Mouse (Mus musculus) hindbrain, postnatal 0 days (tissue): ENCODE results near the gene Dok1. TPM values are rescaled to one million over a fixed set of nuclear protein-coding genes. Genes with fewer than 3 reads are reported as not detected.

Experiments
- ATAC-seq: fragments of 200-750 bp; cut with Nextera tagmentation; 2 replicates; pipeline ENCODE4 v1.8.0; 2017; ENCODE audit warnings: mild to moderate bottlenecking, moderate TSS enrichment, moderate library complexity
- DNase-seq: peaks from one replicate; pipeline ENCODE4 v3.0.0-alpha.2; 2015; ENCODE audit warnings: low spot score
- H3K27ac ChIP-seq: fragments of 300-500 bp; sonication (generic); 2 replicates; pipeline ENCODE4 v1.5.1; 2014; ENCODE audit warnings: mild to moderate bottlenecking
- H3K27me3 ChIP-seq: fragments of 300-500 bp; sonication (generic); 2 replicates; pipeline ENCODE4 v1.6.1; 2014; ENCODE audit warnings: low read length, mixed read lengths; ENCODE audit not compliant: insufficient read depth
- H3K36me3 ChIP-seq: fragments of 300-500 bp; sonication (generic); 2 replicates; pipeline ENCODE4 v1.6.1; 2014; ENCODE audit warnings: low read length, mixed read lengths; ENCODE audit not compliant: insufficient read depth
- H3K4me1 ChIP-seq: fragments of 300-500 bp; sonication (generic); 2 replicates; pipeline ENCODE4 v1.6.1; 2014; ENCODE audit warnings: antibody characterized with exemption, low read length, mixed read lengths; ENCODE audit not compliant: insufficient read depth
- H3K4me2 ChIP-seq: fragments of 300-500 bp; sonication (generic); 2 replicates; pipeline ENCODE4 v1.6.1; 2014; ENCODE audit warnings: low read depth, mild to moderate bottlenecking, low read length, moderate library complexity, mixed read lengths
- H3K4me3 ChIP-seq: fragments of 300-500 bp; sonication (generic); 2 replicates; pipeline ENCODE4 v1.5.1; 2014; ENCODE audit warnings: low read length
- H3K9ac ChIP-seq: fragments of 300-500 bp; sonication (generic); replicated peaks from 2 replicates; pipeline ENCODE4 v1.6.1; 2014; ENCODE audit warnings: mild to moderate bottlenecking, low read length, moderate library complexity, mixed read lengths
- H3K9me3 ChIP-seq: fragments of 300-500 bp; sonication (generic); 2 replicates; pipeline ENCODE4 v1.6.1; 2016; ENCODE audit warnings: low read length, mixed read lengths
- CTCF ChIP-seq: IDR thresholded peaks from 2 replicates; pipeline ENCODE4 v1.5.1; 2016; ENCODE audit warnings: antibody characterized with exemption, control low read depth, low read depth
- WGBS: fragments of 180-500 bp; shearing (Covaris S2); extraction: QIAGEN DNeasy Blood & Tissue Kit; methylation state at CpG from one replicate; pipeline ENCODE4 v1.1.7; 2014; 5-methylcytosine and 5-hydroxymethylcytosine counted together
- polyA plus RNA-seq: library from polyadenylated mRNA; unstranded; fragments of >200 nt; fragmentation: Nextera tagmentation; extraction: Ambion mirVana; gene quantifications from 2 replicates; pipeline ENCODE4 v1.2.1, GENCODE M21; 2015
- total RNA-seq: library from RNA; depleted of rRNA; stranded (reverse); fragments of >200 nt; gene quantifications from 2 replicates; pipeline ENCODE4 v1.2.3, GENCODE M21; 2014

Dok1 gene
- total and polyA plus RNA-seq, 2 experiments from 2014 or later, result 2.5 to 4.3 TPM

DNA sequence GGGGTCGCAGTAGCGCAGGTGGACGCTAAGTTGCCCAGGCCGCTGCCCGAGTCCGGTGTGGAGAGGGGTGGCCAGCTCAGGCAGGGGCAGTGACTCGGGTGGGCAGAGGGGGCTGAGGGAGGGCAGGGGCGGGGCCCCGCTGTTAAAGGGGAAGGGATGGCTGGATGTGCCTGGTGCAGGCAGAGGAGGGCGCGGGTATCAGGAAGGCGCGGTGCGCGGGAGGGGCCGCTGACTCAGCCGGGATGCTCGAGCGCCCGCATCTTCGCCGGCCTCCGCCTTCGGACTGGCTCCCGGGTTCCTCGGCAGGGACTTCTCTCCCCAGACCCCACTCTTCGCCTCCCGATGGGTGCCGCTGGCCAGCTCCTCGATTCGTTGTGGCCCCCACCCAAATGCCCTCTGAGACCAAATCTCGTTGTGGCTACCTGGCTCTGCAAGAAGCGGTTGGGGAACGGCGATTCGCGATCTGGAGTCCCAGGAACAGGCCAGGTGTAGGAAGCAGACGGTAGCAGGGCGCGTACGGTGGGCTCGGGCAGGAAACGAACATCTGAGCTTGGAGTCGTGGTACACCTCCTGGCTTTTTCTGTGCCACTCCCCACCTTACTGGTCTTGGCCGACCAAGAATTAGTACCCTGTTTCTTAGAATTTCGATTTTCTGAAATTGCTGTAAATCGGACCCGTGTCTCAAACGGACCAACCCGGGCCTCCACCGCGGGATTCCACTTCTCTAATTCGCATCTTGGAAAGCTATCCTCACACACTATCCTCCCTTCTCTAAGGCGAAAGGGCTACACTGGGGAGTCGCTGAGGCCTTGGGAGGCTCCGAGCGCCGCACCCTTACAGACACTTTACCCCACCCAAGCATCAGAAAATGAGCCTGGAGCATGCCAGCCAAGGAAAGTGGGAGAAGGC is 37.3 kb upstream of the Dok1 start:
- H3K4me1 ChIP-seq, result no peaks in the 10 kb centered on the region
- H3K27ac ChIP-seq, result no peak overlapping the region
- ATAC-seq, result no peak
- H3K9ac ChIP-seq, result no peak overlapping the region
- peaks cover 89% of the 10 kb centered on the region for H3K27me3 ChIP-seq
- H3K4me2 ChIP-seq, result no peak overlapping the region; the same call in 1 of the 2 replicates
- H3K36me3 ChIP-seq, result no peaks in the 10 kb centered on the region
- no peak for DNase-seq
- WGBS, result 2% methylated on average over 56 of the region's 58 CpGs
- peak overlapping the region; percentile 1; the same call in 1 of the 2 replicates for H3K4me3 ChIP-seq
- H3K9me3 ChIP-seq, result no peaks in the 10 kb centered on the region
- TF ChIP-seq CTCF, result no peak

GRCm38 (mm10) chr6:83070247-83070310 is 36.8 kb upstream of the Dok1 start, which contains the start of gene Tlx2:
Gene Tlx2, minus strand, starts transcription at chr6:83070293.
- no peaks in the 10 kb centered on the region for H3K9me3 ChIP-seq
- no peak within 1 kb of the TSS; the same call in 1 of the 2 replicates for H3K4me2 ChIP-seq
- TF ChIP-seq CTCF, result no peak
- peaks cover 89% of the 10 kb centered on the region for H3K27me3 ChIP-seq
- 0% methylated on average over 9 of the region's 10 CpGs for WGBS
- DNase-seq (no peak), ATAC-seq (no peak)
- H3K4me1 ChIP-seq, result no peaks in the 10 kb centered on the region
- no peak within 1 kb of the TSS for H3K9ac ChIP-seq
- peak within 1 kb of the TSS; percentile 23 for H3K4me3 ChIP-seq
- no peaks in the 10 kb centered on the region for H3K36me3 ChIP-seq
- no peak within 1 kb of the TSS for H3K27ac ChIP-seq

GRCm38 (mm10) chr6:83069488-83070246 is 36.4 kb upstream of the Dok1 start:
- no peak overlapping the region for H3K9ac ChIP-seq
- DNase-seq (no peak), ATAC-seq (no peak)
- no peak overlapping the region for H3K27ac ChIP-seq
- H3K4me1 ChIP-seq, result no peaks in the 10 kb centered on the region
- peak overlapping the region; percentile 1; the same call in 1 of the 2 replicates for H3K4me3 ChIP-seq
- under 1% methylated on average over 61 of the region's 69 CpGs for WGBS
- H3K9me3 ChIP-seq, result no peaks in the 10 kb centered on the region
- no peaks in the 10 kb centered on the region for H3K36me3 ChIP-seq
- H3K4me2 ChIP-seq, result no peak overlapping the region; the same call in 1 of the 2 replicates
- TF ChIP-seq CTCF, result no peak
- H3K27me3 ChIP-seq, result peaks cover 89% of the 10 kb centered on the region

- Histone ChIP-seq H3K4me1 (no peaks in the 10 kb centered on the region), H3K27ac (no peak overlapping the region), H3K27me3 (peaks cover 89% of the 10 kb centered on the region), H3K9ac (no peak overlapping the region), H3K36me3 (no peaks in the 10 kb centered on the region), H3K9me3 (no peaks in the 10 kb centered on the region), H3K4me3 (peak overlapping the region; percentile 23), H3K4me2 (peak overlapping the region; percentile 30; the same call in 1 of the 2 replicates)
- no peak for ATAC-seq
- no peak for TF ChIP-seq CTCF
- no peak for DNase-seq
- WGBS, result 1% methylated on average over 67 of the region's 81 CpGs
Measured at GRCm38 (mm10) chr6:83068706-83069487, 35.6 kb upstream of the Dok1 start.

GRCm38 (mm10) chr6:83068221-83068620 is 35.0 kb upstream of the Dok1 start:
- ATAC-seq, result no peak
- 6% methylated on average over 8 of the region's 8 CpGs for WGBS
- no peak overlapping the region for H3K27ac ChIP-seq
- H3K4me1 ChIP-seq, result no peaks in the 10 kb centered on the region
- H3K27me3 ChIP-seq, result peaks cover 90% of the 10 kb centered on the region
- H3K4me3 ChIP-seq, result no peak overlapping the region
- no peaks in the 10 kb centered on the region for H3K36me3 ChIP-seq
- no peak overlapping the region for H3K4me2 ChIP-seq
- H3K9me3 ChIP-seq, result no peaks in the 10 kb centered on the region
- TF ChIP-seq CTCF, result no peak
- H3K9ac ChIP-seq, result no peak overlapping the region
- DNase-seq, result no peak

DNA sequence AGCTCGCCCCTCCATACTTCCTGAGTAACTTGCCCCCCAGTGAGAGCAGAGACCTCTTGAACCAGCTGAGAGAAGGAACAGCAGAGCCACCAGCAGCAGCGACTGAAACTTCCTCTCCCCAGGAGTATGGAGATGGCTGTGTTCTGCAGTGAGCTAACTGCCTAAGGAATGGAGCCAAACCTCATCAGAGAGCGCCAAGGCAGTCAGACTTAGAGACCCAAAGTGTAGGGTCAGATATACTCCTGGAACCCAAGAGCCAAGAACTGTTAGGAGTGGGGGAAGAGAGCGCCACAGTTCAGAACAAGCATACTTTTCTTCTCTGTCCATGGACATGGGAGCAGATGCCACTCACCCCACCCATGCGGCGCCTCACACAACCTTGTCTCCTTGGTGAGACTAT is 33.2 kb upstream of the Dok1 start:
- 28% methylated on average over 6 of the region's 6 CpGs for whole genome bisulfite sequencing
- Histone ChIP-seq H3K36me3 (no peaks in the 10 kb centered on the region), H3K27ac (no peak overlapping the region), H3K4me2 (no peak overlapping the region), H3K9ac (no peak overlapping the region), H3K27me3 (peaks cover 93% of the 10 kb centered on the region), H3K4me1 (no peaks in the 10 kb centered on the region), H3K4me3 (no peak overlapping the region), H3K9me3 (no peaks in the 10 kb centered on the region)
- TF ChIP-seq CTCF, result no peak
- DNase-seq (no peak), ATAC-seq (no peak)
